Mouse (Mus musculus): ENCODE measurements around the gene Mmp25. TPM values are rescaled to one million over a fixed set of nuclear protein-coding genes. Genes with fewer than 3 reads are reported as not detected.
A peak's percentile ranks its signal among the peaks of the same experiment; 100 is the strongest.
"Not testable (repeated sequence)": the region's sequence is repeated elsewhere in the genome, so short reads cannot be mapped to it uniquely, and the experiment has no call there.

Mmp25 gene
- polyA plus RNA-seq, 1 experiment from 2014 or later, result 0.51 TPM

DNA sequence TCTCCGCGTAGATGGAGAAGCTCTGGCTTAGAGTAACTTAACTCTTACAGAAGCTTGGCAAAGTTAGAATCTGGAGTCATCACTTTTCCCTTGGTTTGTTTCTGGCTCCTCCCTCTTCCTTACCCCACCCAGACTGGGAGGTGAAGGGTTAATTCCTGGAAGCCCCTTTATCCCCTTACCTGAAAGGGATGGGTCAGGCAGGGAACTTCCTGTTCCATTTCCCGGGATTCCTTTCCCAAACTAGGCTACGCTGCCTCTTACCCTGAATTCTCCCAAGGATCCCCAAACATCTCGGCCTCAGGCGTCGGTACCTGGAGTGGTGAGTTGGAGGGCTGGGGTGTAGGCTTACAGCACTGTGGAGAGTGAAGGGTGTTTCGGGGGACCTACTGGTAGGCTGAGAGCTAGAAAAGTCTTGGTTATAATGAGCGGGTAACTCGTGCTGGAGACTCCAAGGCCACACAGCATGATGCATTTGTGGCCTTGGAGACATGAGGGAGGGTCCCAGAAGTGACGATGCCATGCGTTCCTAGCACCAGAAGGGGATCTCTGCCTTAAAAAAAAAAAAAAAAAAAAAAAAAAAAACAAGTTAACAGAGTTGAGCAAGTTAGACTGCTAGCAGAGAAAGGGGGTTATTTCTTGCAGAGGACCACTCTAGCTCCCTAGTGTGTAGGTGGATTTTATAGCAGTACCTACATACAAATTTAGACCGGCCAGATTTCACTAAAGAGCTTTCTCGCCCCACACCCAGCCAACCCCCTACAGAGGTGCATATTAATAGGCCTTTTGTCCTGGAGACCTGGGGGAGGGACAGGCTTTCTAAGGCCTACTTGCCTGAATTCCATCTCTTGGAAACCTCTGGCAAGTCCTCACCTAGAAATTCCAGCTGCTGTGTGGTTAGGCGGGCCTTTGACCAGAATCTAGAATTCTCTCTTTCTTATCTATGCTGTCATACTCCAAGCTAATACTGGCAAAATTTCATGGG, 44.1 kb downstream of the Mmp25 start, which contains the start of gene Zscan10:
Gene Zscan10 (plus strand): TSS at position 216 of the 982 bp plus-strand sequence.
- Histone ChIP-seq H3K27ac (ENCODE audit: low read depth) (peak within 1 kb of the TSS; percentile 94), H3K36me3 (ENCODE audit: control insufficient read depth, insufficient read depth, low read length) (no peaks in the 10 kb centered on the region), H3K9me3 (ENCODE audit: control insufficient read depth, low read length) (no peaks in the 10 kb centered on the region), H3K4me1 (replicated peaks; ENCODE audit: control insufficient read depth, insufficient read depth, low read length) (peaks cover 11% of the 10 kb centered on the region; the same call in 1 of the 2 replicates), H3K4me3 (ENCODE audit: low read depth, low read length) (no peak within 1 kb of the TSS), H3K4me2 (ENCODE audit: low read length) (peak within 1 kb of the TSS; percentile 82), H3K9ac (ENCODE audit: low read length) (no peak within 1 kb of the TSS; the same call in 1 of the 2 replicates), H3K27me3 (replicated peaks; ENCODE audit: control insufficient read depth, insufficient read depth, low read length) (no peaks in the 10 kb centered on the region)
- no peak for DNase-seq (ENCODE audit: low spot score)
- WGBS, result 57% methylated on average over 15 of the region's 15 CpGs
- ATAC-seq (replicated peaks; ENCODE audit: low FRiP score, low TSS enrichment, low read depth), result no peak

DNA sequence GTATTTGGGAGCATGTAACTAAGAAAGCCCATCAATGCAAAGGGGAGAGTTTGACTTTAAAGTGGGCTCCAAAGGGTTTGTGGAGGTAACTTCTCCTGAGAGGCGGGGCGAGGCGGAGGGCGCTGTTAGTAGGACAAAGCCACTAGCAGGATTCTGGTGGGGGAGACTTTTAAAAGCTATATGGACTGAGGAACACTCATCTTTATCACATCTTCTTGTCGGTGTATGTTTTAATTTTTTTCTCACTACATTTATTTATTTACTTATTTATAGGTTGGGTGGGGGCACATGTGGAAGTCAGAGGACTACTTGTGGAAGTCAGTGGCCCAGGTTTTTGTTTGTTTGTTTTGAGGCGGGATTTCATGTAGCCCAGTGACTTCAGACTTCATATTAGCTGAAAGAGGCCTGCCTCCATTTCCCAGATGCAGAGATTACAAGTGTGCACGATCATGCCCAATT, 45.4 kb downstream of the Mmp25 start:
- peak overlapping the region; percentile 82 for H3K4me2 ChIP-seq (ENCODE audit: low read length)
- H3K9ac ChIP-seq (ENCODE audit: low read length), result peak overlapping the region; percentile 50
- H3K27ac ChIP-seq (ENCODE audit: low read depth), result peak overlapping the region; percentile 94
- DNase-seq (ENCODE audit: low spot score) (no peak), ATAC-seq (replicated peaks; ENCODE audit: low FRiP score, low TSS enrichment, low read depth) (no peak)
- 30% methylated on average over 7 of the region's 7 CpGs for WGBS
- H3K4me3 ChIP-seq (ENCODE audit: low read depth, low read length), result peak overlapping the region; percentile 46
- H3K27me3 ChIP-seq (replicated peaks; ENCODE audit: control insufficient read depth, insufficient read depth, low read length), result no peaks in the 10 kb centered on the region
- no peaks in the 10 kb centered on the region for H3K36me3 ChIP-seq (ENCODE audit: control insufficient read depth, insufficient read depth, low read length)
- peaks cover 11% of the 10 kb centered on the region; the same call in 1 of the 2 replicates for H3K4me1 ChIP-seq (replicated peaks; ENCODE audit: control insufficient read depth, insufficient read depth, low read length)
- H3K9me3 ChIP-seq (ENCODE audit: control insufficient read depth, low read length), result no peaks in the 10 kb centered on the region

DNA sequence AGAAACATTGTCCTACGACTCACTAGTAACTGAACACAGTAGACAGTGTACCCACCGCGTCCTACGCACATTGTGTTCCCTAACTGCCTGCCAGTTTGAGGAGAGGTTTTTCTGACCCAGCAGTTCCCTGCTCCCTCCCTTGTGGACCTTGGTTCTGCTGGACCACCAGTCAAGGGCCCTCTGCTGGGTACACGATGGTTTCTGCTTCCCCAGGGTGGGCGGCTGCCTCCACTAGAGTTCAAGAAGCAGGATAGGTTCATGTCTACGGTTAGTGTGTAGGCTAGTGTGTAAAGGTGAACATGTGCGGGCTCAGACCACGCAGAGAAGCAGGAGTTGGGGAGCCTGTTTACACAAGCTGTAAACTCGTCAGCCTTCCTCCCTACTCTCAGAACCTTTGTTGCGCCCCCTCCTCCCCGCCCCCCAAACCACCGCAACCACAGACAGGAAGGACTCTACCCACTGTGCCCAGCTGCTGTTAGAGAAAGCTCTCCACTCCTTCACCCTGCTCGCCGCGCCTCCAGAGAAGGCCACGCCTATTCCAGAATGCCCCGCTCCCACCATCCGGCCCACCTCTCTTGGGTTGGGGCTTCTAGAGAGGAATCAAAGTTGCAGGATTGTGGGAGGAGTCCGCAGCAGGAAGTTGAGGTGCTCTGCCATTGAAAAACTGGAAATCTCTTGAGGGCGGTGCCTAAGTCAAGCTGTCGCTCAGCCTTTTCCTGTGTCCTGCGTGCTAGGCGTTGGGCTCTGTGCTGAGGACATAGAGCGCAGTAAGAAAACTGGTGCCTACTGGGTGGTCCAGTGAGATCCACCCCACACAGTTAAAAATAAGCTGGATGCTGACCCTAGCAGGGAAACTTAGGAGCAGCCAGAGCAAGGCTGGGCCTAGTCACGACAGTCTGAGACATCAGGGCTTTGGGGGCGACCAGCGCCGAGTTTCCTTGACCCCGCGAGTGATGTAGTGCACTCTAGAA, 46.2 kb downstream of the Mmp25 start, which contains the start of gene Zfp13:
Gene Zfp13 (minus strand): TSS at position 906 of the 971 bp plus-strand sequence.
- peak; percentile 96 for ATAC-seq (replicated peaks; ENCODE audit: low FRiP score, low TSS enrichment, low read depth)

DNA sequence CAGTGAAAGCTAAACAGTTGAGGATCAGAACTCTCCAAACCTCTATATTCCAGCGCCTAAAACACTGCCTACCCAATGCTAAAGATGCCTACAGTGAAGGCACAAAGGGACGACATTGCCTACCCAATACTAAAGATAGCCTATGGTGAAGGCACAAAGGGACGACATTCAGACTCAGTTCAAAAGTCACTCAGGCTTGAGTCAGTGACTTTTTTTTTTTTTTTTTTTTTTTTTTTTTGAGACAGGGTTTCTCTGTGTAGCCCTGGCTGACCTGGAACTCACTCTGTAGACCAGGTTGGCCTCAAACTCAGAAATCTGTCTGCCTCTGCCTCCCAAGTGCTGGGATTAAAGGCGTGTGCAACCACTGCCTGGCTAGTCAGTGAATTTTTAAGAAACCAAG, 49.9 kb downstream of the Mmp25 start:
- not testable (repeated sequence) for H3K4me2 ChIP-seq (ENCODE audit: low read length); H3K36me3 ChIP-seq (ENCODE audit: control insufficient read depth, insufficient read depth, low read length); H3K9ac ChIP-seq (ENCODE audit: low read length); H3K9me3 ChIP-seq (ENCODE audit: control insufficient read depth, low read length); H3K27me3 ChIP-seq (replicated peaks; ENCODE audit: control insufficient read depth, insufficient read depth, low read length); ATAC-seq (replicated peaks; ENCODE audit: low FRiP score, low TSS enrichment, low read depth); DNase-seq (ENCODE audit: low spot score); H3K4me3 ChIP-seq (ENCODE audit: low read depth, low read length); H3K27ac ChIP-seq (ENCODE audit: low read depth)
- 79% methylated on average over 4 of the region's 4 CpGs for WGBS
- H3K4me1 ChIP-seq (replicated peaks; ENCODE audit: control insufficient read depth, insufficient read depth, low read length), result peaks cover 15% of the 10 kb centered on the region; the same call in 1 of the 2 replicates

More for the DNA sequence above, 46.2 kb downstream of the Mmp25 start, which contains the start of gene Zfp13:
- Histone ChIP-seq H3K9me3 (ENCODE audit: control insufficient read depth, low read length) (no peaks in the 10 kb centered on the region), H3K27ac (ENCODE audit: low read depth) (peak within 1 kb of the TSS; percentile 94), H3K27me3 (replicated peaks; ENCODE audit: control insufficient read depth, insufficient read depth, low read length) (no peaks in the 10 kb centered on the region), H3K4me1 (replicated peaks; ENCODE audit: control insufficient read depth, insufficient read depth, low read length) (peaks cover 11% of the 10 kb centered on the region; the same call in 1 of the 2 replicates), H3K9ac (ENCODE audit: low read length) (peak within 1 kb of the TSS; percentile 59), H3K4me3 (ENCODE audit: low read depth, low read length) (peak within 1 kb of the TSS; percentile 46), H3K4me2 (ENCODE audit: low read length) (peak within 1 kb of the TSS; percentile 82), H3K36me3 (ENCODE audit: control insufficient read depth, insufficient read depth, low read length) (no peaks in the 10 kb centered on the region)
- 5% methylated on average over 29 of the region's 31 CpGs for WGBS
- peak; percentile 87 for DNase-seq (ENCODE audit: low spot score)

DNA sequence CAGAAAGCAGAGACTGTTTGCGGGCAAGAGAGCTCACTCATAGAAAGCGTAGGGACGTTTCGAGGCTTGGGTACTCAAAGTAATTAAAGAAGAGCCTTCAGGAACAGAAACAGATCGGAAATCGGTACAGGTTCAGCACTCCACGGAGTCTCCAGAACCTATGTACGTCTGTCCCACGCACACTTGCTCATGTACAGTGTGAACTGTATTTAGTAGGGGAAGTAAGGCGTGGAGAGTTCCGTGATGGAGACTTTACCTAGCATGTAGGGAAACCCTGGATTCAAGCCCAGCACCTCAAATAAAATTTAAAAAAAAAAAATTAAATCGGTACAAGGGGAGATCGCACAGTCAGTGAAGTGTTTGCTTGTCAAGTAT, 52.2 kb downstream of the Mmp25 start:
- Histone ChIP-seq H3K9me3 (ENCODE audit: control insufficient read depth, low read length) (no peaks in the 10 kb centered on the region), H3K9ac (ENCODE audit: low read length) (peak overlapping the region; percentile 43), H3K4me3 (ENCODE audit: low read depth, low read length) (peak overlapping the region; percentile 36), H3K36me3 (ENCODE audit: control insufficient read depth, insufficient read depth, low read length) (no peaks in the 10 kb centered on the region), H3K4me2 (ENCODE audit: low read length) (peak overlapping the region; percentile 76), H3K27me3 (replicated peaks; ENCODE audit: control insufficient read depth, insufficient read depth, low read length) (no peaks in the 10 kb centered on the region), H3K4me1 (replicated peaks; ENCODE audit: control insufficient read depth, insufficient read depth, low read length) (0 out of 2 replicates have a peak, but pooled peaks cover 4% of the 10 kb centered on the region), H3K27ac (ENCODE audit: low read depth) (peak overlapping the region; percentile 43)
- ATAC-seq (replicated peaks; ENCODE audit: low FRiP score, low TSS enrichment, low read depth), result peak; percentile 60
- no peak for DNase-seq (ENCODE audit: low spot score)
- 13% methylated on average over 13 of the region's 13 CpGs for WGBS

DNA sequence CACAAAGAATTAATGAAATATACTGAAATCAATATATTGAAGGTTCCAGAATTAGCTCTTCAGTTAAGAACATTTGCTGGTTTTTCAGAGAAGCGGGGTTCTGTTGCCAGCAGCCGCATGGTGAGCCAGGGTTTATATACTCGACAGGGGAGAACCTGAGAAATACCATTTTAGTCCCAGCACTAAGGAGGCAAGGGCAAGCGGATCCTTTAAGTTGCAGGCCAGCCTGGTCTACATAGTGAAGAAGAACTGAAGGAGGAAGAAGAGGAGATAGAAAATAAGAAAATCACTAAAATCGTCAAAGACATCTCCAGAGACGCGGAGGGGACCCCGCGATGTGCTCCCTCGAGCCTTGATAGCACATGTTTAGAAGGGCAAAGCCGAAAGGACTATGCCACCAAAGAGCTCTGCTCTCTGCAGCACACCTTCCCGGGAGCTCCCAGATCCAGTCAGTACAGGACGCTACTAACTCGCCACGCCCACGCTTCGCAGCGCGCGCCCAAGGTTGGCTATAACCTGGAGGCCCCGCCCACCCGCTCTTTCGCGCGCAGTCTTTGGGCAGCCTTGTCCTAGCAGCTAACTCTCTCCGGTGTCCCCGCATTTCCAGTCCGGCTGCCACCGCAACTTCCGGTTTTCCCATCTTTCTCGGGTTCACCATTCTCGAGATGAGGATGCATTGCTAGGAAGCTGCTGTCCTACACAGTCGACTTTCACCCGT, 52.7 kb downstream of the Mmp25 start:
- 8% methylated on average over 34 of the region's 34 CpGs for WGBS
- H3K4me2 ChIP-seq (ENCODE audit: low read length), result peak overlapping the region; percentile 76
- H3K9me3 ChIP-seq (ENCODE audit: control insufficient read depth, low read length), result no peaks in the 10 kb centered on the region
- peak overlapping the region; percentile 43 for H3K27ac ChIP-seq (ENCODE audit: low read depth)
- peak; percentile 100 for ATAC-seq (replicated peaks; ENCODE audit: low FRiP score, low TSS enrichment, low read depth)
- peak overlapping the region; percentile 36 for H3K4me3 ChIP-seq (ENCODE audit: low read depth, low read length)
- 0 out of 2 replicates have a peak, but pooled peaks cover 4% of the 10 kb centered on the region for H3K4me1 ChIP-seq (replicated peaks; ENCODE audit: control insufficient read depth, insufficient read depth, low read length)
- peak; percentile 98 for DNase-seq (ENCODE audit: low spot score)
- no peaks in the 10 kb centered on the region for H3K36me3 ChIP-seq (ENCODE audit: control insufficient read depth, insufficient read depth, low read length)
- no peaks in the 10 kb centered on the region for H3K27me3 ChIP-seq (replicated peaks; ENCODE audit: control insufficient read depth, insufficient read depth, low read length)
- peak overlapping the region; percentile 43 for H3K9ac ChIP-seq (ENCODE audit: low read length)

DNA sequence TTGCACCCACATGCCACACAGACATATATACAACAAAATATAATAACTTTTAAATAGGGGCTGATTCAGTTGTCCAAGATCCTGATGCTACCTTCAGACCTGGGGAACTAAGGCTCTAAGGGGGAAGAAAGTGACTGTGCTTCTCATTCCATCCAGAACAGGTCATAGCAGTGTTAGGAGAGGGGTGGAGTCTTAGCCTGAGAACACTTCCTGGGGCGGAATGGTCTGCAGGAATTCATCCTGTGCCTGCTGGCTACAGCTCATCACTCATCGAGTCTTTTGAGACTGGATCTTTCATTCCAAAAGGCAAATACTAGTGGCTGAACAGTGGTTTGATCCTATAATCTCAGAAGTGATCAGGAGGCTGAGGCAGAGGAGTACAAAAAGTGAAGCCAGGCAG, 57.8 kb downstream of the Mmp25 start:
- H3K9me3 ChIP-seq (ENCODE audit: control insufficient read depth, low read length), result no peaks in the 10 kb centered on the region
- peaks cover 17% of the 10 kb centered on the region for H3K4me1 ChIP-seq (replicated peaks; ENCODE audit: control insufficient read depth, insufficient read depth, low read length)
- H3K4me2 ChIP-seq (ENCODE audit: low read length), result no peak overlapping the region
- H3K27ac ChIP-seq (ENCODE audit: low read depth), result no peak overlapping the region
- DNase-seq (ENCODE audit: low spot score) (no peak), ATAC-seq (replicated peaks; ENCODE audit: low FRiP score, low TSS enrichment, low read depth) (no peak)
- H3K4me3 ChIP-seq (ENCODE audit: low read depth, low read length), result no peak overlapping the region
- WGBS, result 57% methylated on average over 2 of the region's 2 CpGs
- 0 out of 2 replicates have a peak, but pooled peaks cover 8% of the 10 kb centered on the region for H3K36me3 ChIP-seq (ENCODE audit: control insufficient read depth, insufficient read depth, low read length)
- H3K9ac ChIP-seq (ENCODE audit: low read length), result no peak overlapping the region
- H3K27me3 ChIP-seq (replicated peaks; ENCODE audit: control insufficient read depth, insufficient read depth, low read length), result no peaks in the 10 kb centered on the region
